Mouse (Mus musculus) pancreas, adult 10 weeks (tissue): ENCODE data around the gene Spata31d1b. TPM values are rescaled to one million over a fixed set of nuclear protein-coding genes. Genes with fewer than 3 reads are reported as not detected.

Source experiments
- polyA plus RNA-seq: library from polyadenylated mRNA; stranded (reverse); fragments of 350-450 nt; fragmentation: Illumina TruSeq; extraction: RNeasy Lipid Tissue Mini Kit (QIAGEN cat#74804); gene quantifications from one replicate; pipeline ENCODE4 v1.2.3, GENCODE M21; 2015; ENCODE audit warnings: low read depth, low replicate concordance; ENCODE audit not compliant: insufficient read depth

The Spata31d1b gene
- polyA plus RNA-seq: not detected

GRCm38 (mm10) chr13:59711984-59712383 is at the start of gene Spata31d1b:
TSS of gene Spata31d1b (plus strand) at chr13:59712284.

GRCm38 (mm10) chr13:59675151-59676011 is 36.7 kb upstream of the Spata31d1b start, which contains the start of gene Golm1:
TSS of gene Golm1 (minus strand) at chr13:59675811.

GRCm38 (mm10) chr13:59694008-59694407 is 18.1 kb upstream of the Spata31d1b start, which contains the start of gene 4921517D22Rik:
TSS of gene 4921517D22Rik (minus strand) at chr13:59694108.

GRCm38 (mm10) chr13:59710230-59710629 is 1.9 kb upstream of the Spata31d1b start, which contains the start of gene Spata31d1a:
TSS of gene Spata31d1a (minus strand) at chr13:59710330.

GRCm38 (mm10) chr13:59731652-59732051 is 19.6 kb downstream of the Spata31d1b start, which contains the start of gene Spata31d1d:
TSS of gene Spata31d1d (minus strand) at chr13:59731752.

GRCm38 (mm10) chr13:59746711-59747110 is 34.6 kb downstream of the Spata31d1b start, which contains the start of gene 1700014D04Rik:
TSS of gene 1700014D04Rik (minus strand) at chr13:59746752.

Other genes with a start within 250 kb of the Spata31d1b start
- gene Agtpbp1, start 127.1 kb upstream of the Spata31d1b start, polyA plus RNA-seq: 35.9 TPM
- gene Naa35, start 127.0 kb upstream of the Spata31d1b start, polyA plus RNA-seq: 26.7 TPM
- gene Golm1, start 36.5 kb upstream of the Spata31d1b start, polyA plus RNA-seq: 4.8 TPM
- not detected for gene 4921517D22Rik, start 18.2 kb upstream of the Spata31d1b start, polyA plus RNA-seq
- not detected for gene Spata31d1a, start 2.0 kb upstream of the Spata31d1b start, polyA plus RNA-seq
- gene Spata31d1d, start 19.5 kb downstream of the Spata31d1b start, polyA plus RNA-seq: not detected
- gene 1700014D04Rik, start 34.5 kb downstream of the Spata31d1b start, polyA plus RNA-seq: not detected
- 24.3 TPM for gene Isca1, start 57.5 kb downstream of the Spata31d1b start, polyA plus RNA-seq
- gene Gm49354, start 70.0 kb downstream of the Spata31d1b start, polyA plus RNA-seq: not detected
- gene Tut7, start 110.9 kb downstream of the Spata31d1b start, polyA plus RNA-seq: 14.3 TPM